Mouse (Mus musculus): ENCODE data around the gene Arid1b. TPM values are rescaled to one million over a fixed set of nuclear protein-coding genes. Genes with fewer than 3 reads are reported as not detected.

Arid1b gene
- polyA plus RNA-seq (2021; fragmentation: Nextera tagmentation): 5.3 TPM in 2 replicates
- long read RNA-seq, experiment 1, partial matches to known transcripts: 61 of 69 reads
- long read RNA-seq, experiment 1, other reads (novel, unspliced or antisense): 8 of 69 reads
- long read RNA-seq, experiment 2, partial matches to known transcripts: 37 of 39 reads
- long read RNA-seq, experiment 2, other reads (novel, unspliced or antisense): 2 of 39 reads

GRCm38 (mm10) chr17:4993840-4994503, at the start of gene Arid1b:
Arid1b (plus strand) TSS chr17:4994332.

All from left cerebral cortex, adult 6 months (tissue).